Mouse (Mus musculus): ENCODE data around the gene Gm47841. TPM values are rescaled to one million over a fixed set of nuclear protein-coding genes. Genes with fewer than 3 reads are reported as not detected.
A peak's percentile ranks its signal among the peaks of the same experiment; 100 is the strongest.

Gm47841 gene
- total RNA-seq, 1 experiment, result not detected

GRCm38 (mm10) chr15:101046039-101046526, 1.1 kb downstream of the Gm47841 start:
- Histone ChIP-seq H3K27ac (ENCODE audit: insufficient read depth, low read depth, low read length, poor library complexity, severe bottlenecking) (no peak overlapping the region), H3K9ac (ENCODE audit: insufficient read depth, low read depth, low read length, poor library complexity, severe bottlenecking) (peak overlapping the region; percentile 67), H3K36me3 (ENCODE audit: control insufficient read depth, insufficient read depth, low read length, poor library complexity, severe bottlenecking) (no peaks in the 10 kb centered on the region), H3K4me3 (ENCODE audit: insufficient read depth in 1 of 2, low read depth in 1 of 2, low read length in 2 of 2, poor library complexity in 1 of 2, severe bottlenecking in 1 of 2) (peak overlapping the region; percentile 63 to 68; a peak in 3 of 4 replicates), H3K9me3 (ENCODE audit: control insufficient read depth, insufficient read depth, low read depth, low read length) (no peaks in the 10 kb centered on the region), H3K4me1 (ENCODE audit: control insufficient read depth in 2 of 2, insufficient read depth in 2 of 2, low read length in 2 of 2, poor library complexity in 1 of 2) (peaks cover 0 to 8% of the 10 kb centered on the region in 2 experiments; a peak in 1 of 4 replicates)
- in situ Hi-C loops (cut with MboI; ENCODE audit: low sequenced_read_pairs in 2 of 2, unreplicated experiment in 2 of 2), result no loop called here
- DNase-seq (ENCODE audit: low read depth, low spot score), result no peak
- no peak for TF ChIP-seq MAFK (IDR thresholded peaks at IDR 0.05; ENCODE audit: insufficient read depth, low read depth, low read length)
- no peak for TF ChIP-seq ZNF384 (IDR thresholded peaks at IDR 0.05; ENCODE audit: low read depth, low read length)
- no peak for TF ChIP-seq ZC3H11A (IDR thresholded peaks at IDR 0.05; ENCODE audit: borderline replicate concordance, low read depth, low read length)
- TF ChIP-seq CHD2 (IDR thresholded peaks at IDR 0.05; ENCODE audit: low read depth, low read length), result no peak
- TF ChIP-seq HCFC1 (IDR thresholded peaks at IDR 0.05; ENCODE audit: borderline replicate concordance, insufficient read depth, low read length), result no peak

- TF ChIP-seq CHD2 (IDR thresholded peaks at IDR 0.05; ENCODE audit: low read depth, low read length), result no peak
- no peak for TF ChIP-seq HCFC1 (IDR thresholded peaks at IDR 0.05; ENCODE audit: borderline replicate concordance, insufficient read depth, low read length)
- no peak for TF ChIP-seq ZC3H11A (IDR thresholded peaks at IDR 0.05; ENCODE audit: borderline replicate concordance, low read depth, low read length)
- H3K9ac ChIP-seq (ENCODE audit: insufficient read depth, low read depth, low read length, poor library complexity, severe bottlenecking), result no peak overlapping the region
- H3K9me3 ChIP-seq (ENCODE audit: control insufficient read depth, insufficient read depth, low read depth, low read length), result no peaks in the 10 kb centered on the region
Observed at GRCm38 (mm10) chr15:101044531-101044930, 2.7 kb downstream of the Gm47841 start.

GRCm38 (mm10) chr15:101042613-101043012, 4.6 kb downstream of the Gm47841 start:
- Histone ChIP-seq H3K9me3 (ENCODE audit: control insufficient read depth, insufficient read depth, low read depth, low read length) (no peaks in the 10 kb centered on the region), H3K9ac (ENCODE audit: insufficient read depth, low read depth, low read length, poor library complexity, severe bottlenecking) (no peak overlapping the region), H3K36me3 (ENCODE audit: control insufficient read depth, insufficient read depth, low read length, poor library complexity, severe bottlenecking) (no peaks in the 10 kb centered on the region), H3K4me1 (ENCODE audit: control insufficient read depth in 2 of 2, insufficient read depth in 2 of 2, low read length in 2 of 2, poor library complexity in 1 of 2) (peaks cover 0 to 2% of the 10 kb centered on the region in 2 experiments; a peak in 1 of 4 replicates), H3K27ac (ENCODE audit: insufficient read depth, low read depth, low read length, poor library complexity, severe bottlenecking) (no peak overlapping the region), H3K4me3 (ENCODE audit: insufficient read depth in 1 of 2, low read depth in 1 of 2, low read length in 2 of 2, poor library complexity in 1 of 2, severe bottlenecking in 1 of 2) (no peak overlapping the region)
- no peak for TF ChIP-seq ZNF384 (IDR thresholded peaks at IDR 0.05; ENCODE audit: low read depth, low read length)
- TF ChIP-seq ZC3H11A (IDR thresholded peaks at IDR 0.05; ENCODE audit: borderline replicate concordance, low read depth, low read length), result 0 out of 2 replicates have a peak, but pooled peaks have one; percentile 26
- in situ Hi-C loops (cut with MboI; ENCODE audit: low sequenced_read_pairs in 2 of 2, unreplicated experiment in 2 of 2), result no loop called here
- no peak for DNase-seq (ENCODE audit: low read depth, low spot score)

More at GRCm38 (mm10) chr15:101044531-101044930, 2.7 kb downstream of the Gm47841 start:
- in situ Hi-C loops (cut with MboI; ENCODE audit: low sequenced_read_pairs in 2 of 2, unreplicated experiment in 2 of 2), result no loop called here
- no peak for DNase-seq (ENCODE audit: low read depth, low spot score)
- H3K36me3 ChIP-seq (ENCODE audit: control insufficient read depth, insufficient read depth, low read length, poor library complexity, severe bottlenecking), result no peaks in the 10 kb centered on the region
- H3K4me1 ChIP-seq (ENCODE audit: control insufficient read depth in 2 of 2, insufficient read depth in 2 of 2, low read length in 2 of 2, poor library complexity in 1 of 2), result peaks cover 0 to 8% of the 10 kb centered on the region in 2 experiments; a peak in 1 of 4 replicates
- H3K27ac ChIP-seq (ENCODE audit: insufficient read depth, low read depth, low read length, poor library complexity, severe bottlenecking), result no peak overlapping the region
- H3K4me3 ChIP-seq (ENCODE audit: insufficient read depth in 1 of 2, low read depth in 1 of 2, low read length in 2 of 2, poor library complexity in 1 of 2, severe bottlenecking in 1 of 2), result no peak overlapping the region

- H3K9ac ChIP-seq (ENCODE audit: insufficient read depth, low read depth, low read length, poor library complexity, severe bottlenecking), result no peak overlapping the region
- H3K4me1 ChIP-seq (ENCODE audit: control insufficient read depth in 2 of 2, insufficient read depth in 2 of 2, low read length in 2 of 2, poor library complexity in 1 of 2), result no peaks in the 10 kb centered on the region
- no peak overlapping the region for H3K27ac ChIP-seq (ENCODE audit: insufficient read depth, low read depth, low read length, poor library complexity, severe bottlenecking)
- in situ Hi-C loops (cut with MboI; ENCODE audit: low sequenced_read_pairs in 2 of 2, unreplicated experiment in 2 of 2), result no loop called here
- no peaks in the 10 kb centered on the region for H3K9me3 ChIP-seq (ENCODE audit: control insufficient read depth, insufficient read depth, low read depth, low read length)
- no peaks in the 10 kb centered on the region for H3K36me3 ChIP-seq (ENCODE audit: control insufficient read depth, insufficient read depth, low read length, poor library complexity, severe bottlenecking)
- H3K4me3 ChIP-seq (ENCODE audit: insufficient read depth in 1 of 2, low read depth in 1 of 2, low read length in 2 of 2, poor library complexity in 1 of 2, severe bottlenecking in 1 of 2), result no peak overlapping the region
- TF ChIP-seq ZC3H11A (IDR thresholded peaks at IDR 0.05; ENCODE audit: borderline replicate concordance, low read depth, low read length) (no peak), MAFK (IDR thresholded peaks at IDR 0.05; ENCODE audit: insufficient read depth, low read depth, low read length) (no peak), HCFC1 (IDR thresholded peaks at IDR 0.05; ENCODE audit: borderline replicate concordance, insufficient read depth, low read length) (no peak), CHD2 (IDR thresholded peaks at IDR 0.05; ENCODE audit: low read depth, low read length) (no peak), ZNF384 (IDR thresholded peaks at IDR 0.05; ENCODE audit: low read depth, low read length) (no peak)
- DNase-seq (ENCODE audit: low read depth, low spot score), result no peak
Observed at GRCm38 (mm10) chr15:101041966-101042365, 5.2 kb downstream of the Gm47841 start.

- no peaks in the 10 kb centered on the region for H3K4me1 ChIP-seq (ENCODE audit: control insufficient read depth in 2 of 2, insufficient read depth in 2 of 2, low read length in 2 of 2, poor library complexity in 1 of 2)
- TF ChIP-seq CHD2 (IDR thresholded peaks at IDR 0.05; ENCODE audit: low read depth, low read length) (no peak), ZNF384 (IDR thresholded peaks at IDR 0.05; ENCODE audit: low read depth, low read length) (no peak), HCFC1 (IDR thresholded peaks at IDR 0.05; ENCODE audit: borderline replicate concordance, insufficient read depth, low read length) (0 out of 2 replicates have a peak, but pooled peaks have one; percentile 27), ZC3H11A (IDR thresholded peaks at IDR 0.05; ENCODE audit: borderline replicate concordance, low read depth, low read length) (no peak), MAFK (IDR thresholded peaks at IDR 0.05; ENCODE audit: insufficient read depth, low read depth, low read length) (no peak)
- in situ Hi-C loops (cut with MboI; ENCODE audit: low sequenced_read_pairs in 2 of 2, unreplicated experiment in 2 of 2), result no loop called here
- no peak overlapping the region for H3K27ac ChIP-seq (ENCODE audit: insufficient read depth, low read depth, low read length, poor library complexity, severe bottlenecking)
- no peaks in the 10 kb centered on the region for H3K36me3 ChIP-seq (ENCODE audit: control insufficient read depth, insufficient read depth, low read length, poor library complexity, severe bottlenecking)
- no peak overlapping the region for H3K4me3 ChIP-seq (ENCODE audit: insufficient read depth in 1 of 2, low read depth in 1 of 2, low read length in 2 of 2, poor library complexity in 1 of 2, severe bottlenecking in 1 of 2)
- no peak for DNase-seq (ENCODE audit: low read depth, low spot score)
- no peaks in the 10 kb centered on the region for H3K9me3 ChIP-seq (ENCODE audit: control insufficient read depth, insufficient read depth, low read depth, low read length)
- H3K9ac ChIP-seq (ENCODE audit: insufficient read depth, low read depth, low read length, poor library complexity, severe bottlenecking), result no peak overlapping the region
Observed at GRCm38 (mm10) chr15:101039651-101040050, 7.5 kb downstream of the Gm47841 start.

Data from ES-E14 (cell line).